Mouse (Mus musculus) small intestine, adult 2 months (tissue): Measurements from ENCODE around the gene Myl3.
A peak's percentile ranks its signal among the peaks of the same experiment; 100 is the strongest.

ENCODE experiments used
- CTCF ChIP-seq: fragments of 200-500 bp; IDR thresholded peaks from 2 replicates; pipeline ENCODE4 v1.5.1; 2012; ENCODE audit warnings: low read depth, mild to moderate bottlenecking, control low read depth, inconsistent platforms, low read length, moderate library complexity, mixed read lengths; ENCODE audit not compliant: insufficient replicate concordance, insufficient read length; ENCODE audit errors: extremely low read depth
- POLR2A ChIP-seq: fragments of 200-500 bp; IDR thresholded peaks from 2 replicates; pipeline ENCODE4 v1.6.1; 2012; ENCODE audit warnings: low read depth, mild to moderate bottlenecking, control low read depth, inconsistent platforms, low read length, moderate library complexity

DNA sequence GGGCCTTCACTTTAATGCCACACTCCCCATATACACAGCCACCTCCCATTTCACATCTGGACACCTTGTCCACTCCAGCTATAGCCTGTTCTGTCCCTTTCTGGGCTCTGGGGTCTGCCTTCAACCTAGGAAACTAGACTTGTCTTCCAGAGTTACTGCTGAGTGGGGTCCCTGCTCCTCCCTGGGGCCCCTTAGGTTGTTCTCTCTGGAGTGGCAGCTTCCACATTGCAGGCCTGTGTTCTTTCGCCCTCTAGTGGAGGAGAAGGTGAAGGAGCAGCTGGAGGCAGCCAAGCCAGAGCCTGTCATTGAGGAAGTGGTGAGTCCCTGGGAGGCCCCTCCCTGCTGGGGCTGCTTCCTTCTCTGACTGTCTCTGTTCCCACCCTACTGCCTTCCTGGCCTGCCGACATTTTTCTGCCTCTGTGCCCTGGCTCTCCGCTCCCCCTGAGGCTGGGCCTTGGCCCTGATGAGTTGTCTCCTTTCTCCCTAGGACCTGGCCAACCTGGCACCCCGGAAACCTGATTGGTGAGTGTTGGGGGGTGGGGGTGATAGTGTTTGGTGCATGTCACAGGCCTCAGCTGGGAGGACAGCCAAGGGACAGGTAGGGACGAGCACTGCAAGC, 31.9 kb upstream of the Myl3 start:
- no peak for TF ChIP-seq POLR2A
- TF ChIP-seq CTCF = peak; percentile 82
